Mouse (Mus musculus) liver, embryonic 13.5 days (tissue): ENCODE measurements around the gene Mrpl14. TPM values are rescaled to one million over a fixed set of nuclear protein-coding genes. Genes with fewer than 3 reads are reported as not detected.
A peak's percentile ranks its signal among the peaks of the same experiment; 100 is the strongest.

Experiments used
- ATAC-seq: fragments of 200-750 bp; cut with Nextera tagmentation; 2 replicates; pipeline ENCODE4 v1.8.0; 2017; ENCODE audit warnings: low read depth, mild to moderate bottlenecking, moderate number of reproducible peaks, moderate library complexity
- DNase-seq: peaks from one replicate; pipeline ENCODE4 v3.0.0; 2022
- H3K27ac ChIP-seq: fragments of 300-500 bp; sonication (generic); 2 replicates; pipeline ENCODE4 v1.5.1; 2015; ENCODE audit warnings: moderate library complexity, mild to moderate bottlenecking, inconsistent platforms
- H3K27me3 ChIP-seq: fragments of 300-500 bp; sonication (generic); 2 replicates; pipeline ENCODE4 v1.6.1; 2015; ENCODE audit warnings: mild to moderate bottlenecking, inconsistent platforms
- H3K36me3 ChIP-seq: fragments of 300-500 bp; sonication (generic); 2 replicates; pipeline ENCODE4 v1.6.1; 2015; ENCODE audit warnings: mild to moderate bottlenecking, inconsistent platforms
- H3K4me1 ChIP-seq: fragments of 300-500 bp; sonication (generic); replicated peaks from 2 replicates; pipeline ENCODE4 v1.6.1; 2015; ENCODE audit warnings: inconsistent platforms
- H3K4me2 ChIP-seq: fragments of 300-500 bp; sonication (generic); 2 replicates; pipeline ENCODE4 v1.6.1; 2015; ENCODE audit warnings: inconsistent platforms, mild to moderate bottlenecking, moderate library complexity
- H3K4me3 ChIP-seq: fragments of 300-500 bp; sonication (generic); replicated peaks from 2 replicates; pipeline ENCODE4 v1.5.1; 2015; ENCODE audit warnings: mild to moderate bottlenecking, inconsistent platforms
- H3K9ac ChIP-seq: fragments of 300-500 bp; sonication (generic); 2 replicates; pipeline ENCODE4 v1.6.1; 2015; ENCODE audit warnings: mild to moderate bottlenecking, inconsistent platforms
- H3K9me3 ChIP-seq: fragments of 300-500 bp; sonication (generic); replicated peaks from 2 replicates; pipeline ENCODE4 v1.6.1; 2016; ENCODE audit warnings: inconsistent platforms
- WGBS: fragments of 180-500 bp; shearing (Covaris S2); methylation state at CpG from one replicate; pipeline ENCODE4 v1.1.7; 2015; ENCODE audit not compliant: insufficient replicate concordance; 5-methylcytosine and 5-hydroxymethylcytosine counted together
- polyA plus RNA-seq: library from polyadenylated mRNA; unstranded; fragments of >200 nt; fragmentation: Nextera tagmentation; extraction: Ambion mirVana; gene quantifications from 2 replicates; pipeline ENCODE4 v1.2.1, GENCODE M21; 2015

Gene Mrpl14
- polyA plus RNA-seq, 1 experiment from 2014 or later = 133 TPM

DNA sequence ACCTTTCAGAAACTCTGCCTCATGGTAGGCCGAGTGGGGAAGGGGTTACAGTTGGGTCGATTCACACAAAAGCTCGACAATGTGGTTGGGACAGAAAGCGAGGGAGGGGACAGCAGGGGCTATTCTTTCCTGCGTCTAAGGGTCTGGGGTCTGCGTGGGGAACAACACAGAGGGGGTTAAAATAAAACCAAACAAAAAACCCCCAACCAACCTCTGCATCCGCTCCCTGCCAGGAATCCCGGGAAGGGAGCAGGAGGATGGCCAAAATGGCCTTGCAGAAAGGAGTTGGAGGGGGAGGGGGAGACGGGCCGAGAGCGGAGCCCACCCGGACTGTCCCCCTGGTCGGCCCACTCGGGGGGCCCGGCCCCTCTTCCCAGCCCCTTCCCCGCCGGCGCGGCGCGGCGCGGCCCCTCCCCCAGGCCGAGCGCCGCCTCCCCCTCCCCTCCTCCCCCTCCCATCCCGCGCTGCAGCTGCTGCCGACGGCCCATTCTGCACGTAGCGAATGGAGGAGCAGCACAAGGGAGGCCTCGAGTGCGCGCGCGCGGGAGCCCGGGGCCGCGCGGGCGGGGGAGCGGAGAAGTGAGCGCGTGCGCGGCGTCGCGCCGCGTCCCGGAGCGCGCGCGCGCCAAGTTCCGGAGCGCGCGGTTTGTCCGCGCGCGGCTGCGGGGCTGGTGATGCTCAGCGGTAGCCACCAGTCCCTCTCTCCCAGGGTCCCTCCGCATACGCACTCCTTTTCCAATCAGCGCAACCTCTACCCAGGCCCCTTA lies 50.4 kb downstream of the Mrpl14 start:
- peak; percentile 80 for DNase-seq
- Histone ChIP-seq H3K27ac (peak overlapping the region; percentile 84), H3K4me2 (peak overlapping the region; percentile 93), H3K9ac (peak overlapping the region; percentile 80), H3K9me3 (no peaks in the 10 kb centered on the region), H3K36me3 (no peaks in the 10 kb centered on the region), H3K4me1 (peaks cover 52% of the 10 kb centered on the region), H3K4me3 (peak overlapping the region; percentile 70), H3K27me3 (peaks cover 35% of the 10 kb centered on the region)
- ATAC-seq = peak; percentile 75
- under 1% methylated on average over 69 of the region's 72 CpGs for WGBS

DNA sequence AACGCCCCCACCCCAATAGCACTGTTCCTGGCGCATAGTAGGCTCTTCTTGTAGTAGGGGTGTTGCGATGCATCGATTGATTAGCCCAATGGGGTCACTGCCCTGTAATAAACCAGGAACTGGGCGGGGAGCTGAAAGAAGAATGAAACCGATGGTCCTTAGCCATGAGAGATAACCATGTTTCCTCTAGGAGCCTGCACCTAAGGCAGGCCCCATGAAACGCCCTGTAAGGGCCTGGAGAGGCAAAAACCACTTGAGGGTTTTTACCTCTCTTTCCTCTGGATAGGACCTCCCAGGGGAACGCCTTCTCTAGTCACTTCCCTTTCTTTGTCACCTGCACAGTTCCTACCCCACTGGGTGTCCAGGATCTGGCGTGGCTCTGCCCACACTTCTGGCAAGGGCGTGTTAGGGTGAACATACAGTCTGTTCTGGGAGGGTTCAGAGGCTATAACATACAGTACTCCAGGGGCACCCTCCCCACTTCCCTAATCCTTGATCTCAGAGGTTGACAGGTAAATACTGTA lies 51.0 kb downstream of the Mrpl14 start:
- Histone ChIP-seq H3K4me3 (peak overlapping the region; percentile 70), H3K4me1 (peaks cover 58% of the 10 kb centered on the region), H3K9ac (peak overlapping the region; percentile 80), H3K9me3 (no peaks in the 10 kb centered on the region), H3K4me2 (peak overlapping the region; percentile 93), H3K36me3 (no peaks in the 10 kb centered on the region), H3K27me3 (peaks cover 28% of the 10 kb centered on the region), H3K27ac (peak overlapping the region; percentile 84)
- WGBS = 8% methylated on average over 10 of the region's 10 CpGs
- peak; percentile 65 for ATAC-seq
- DNase-seq = peak; percentile 55

DNA sequence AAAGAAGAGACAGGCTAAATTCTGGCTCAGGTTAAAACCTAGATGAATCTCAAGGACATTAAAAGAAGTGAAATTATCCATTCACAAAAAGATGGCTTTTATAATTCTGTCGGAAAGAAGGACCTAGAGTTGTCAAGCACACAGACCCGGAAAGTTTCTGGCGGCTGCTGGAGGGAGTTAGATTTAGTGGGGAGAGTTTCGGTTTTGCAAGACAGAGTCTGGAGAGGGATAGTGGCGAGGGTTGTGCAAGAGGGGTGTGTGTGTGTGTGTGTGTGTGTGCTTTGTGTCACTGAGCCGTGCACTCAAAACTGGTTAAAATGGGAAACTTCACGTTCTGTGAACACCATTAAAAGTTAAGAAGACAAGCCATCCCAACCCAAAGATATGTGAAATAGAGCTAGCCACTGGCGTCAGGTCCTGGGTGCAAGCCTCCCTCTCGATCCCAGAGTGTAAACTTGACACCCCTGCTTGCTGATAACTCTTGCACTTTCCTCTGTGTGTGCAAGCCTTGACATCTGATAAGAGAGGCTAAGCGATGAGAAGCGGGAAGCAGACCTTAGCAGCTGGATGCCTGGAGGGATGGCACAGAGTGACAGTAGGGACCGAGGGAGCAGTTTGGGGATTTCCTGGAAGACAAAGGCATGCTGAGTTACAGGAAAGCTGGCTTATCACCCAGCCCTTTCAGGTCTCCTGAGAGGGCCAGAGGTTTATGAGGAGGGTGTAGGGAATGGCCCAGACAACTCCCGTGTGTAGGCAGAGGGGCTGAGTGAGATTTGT lies 56.4 kb downstream of the Mrpl14 start:
- Histone ChIP-seq H3K4me2 (peak overlapping the region; percentile 38), H3K27me3 (no peaks in the 10 kb centered on the region), H3K9me3 (no peaks in the 10 kb centered on the region), H3K27ac (peak overlapping the region; percentile 79), H3K4me3 (peak overlapping the region; percentile 3; the same call in 1 of the 2 replicates), H3K9ac (peak overlapping the region; percentile 56), H3K36me3 (no peaks in the 10 kb centered on the region), H3K4me1 (peaks cover 64% of the 10 kb centered on the region)
- 28% methylated on average over 13 of the region's 13 CpGs for WGBS
- DNase-seq (peak; percentile 62), ATAC-seq (peak; percentile 79)

DNA sequence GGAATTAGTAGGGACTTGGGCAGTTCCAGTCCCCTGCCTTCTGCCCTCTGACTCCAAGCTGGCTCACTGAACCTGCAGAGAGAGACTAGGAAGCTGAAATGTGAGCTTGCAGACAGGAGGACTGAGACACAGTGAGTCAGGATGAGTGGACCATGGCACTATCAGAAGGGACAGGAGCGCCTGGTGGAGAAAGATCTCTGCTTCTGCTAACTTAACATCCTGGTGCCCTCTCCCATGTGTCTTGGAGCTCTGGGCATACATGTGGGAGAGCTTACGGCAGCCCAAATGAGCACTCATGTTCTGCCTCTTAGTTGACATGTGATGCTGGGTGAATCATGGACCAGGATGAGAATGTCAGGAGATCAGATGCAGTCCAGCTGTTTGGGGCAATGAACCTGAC lies 59.5 kb downstream of the Mrpl14 start:
- peak overlapping the region; percentile 22 for H3K4me2 ChIP-seq
- H3K4me3 ChIP-seq = no peak overlapping the region
- peaks cover 80% of the 10 kb centered on the region for H3K4me1 ChIP-seq
- no peaks in the 10 kb centered on the region for H3K9me3 ChIP-seq
- DNase-seq (peak; percentile 68), ATAC-seq (peak; percentile 66)
- peak overlapping the region; percentile 33 for H3K9ac ChIP-seq
- peak overlapping the region; percentile 73 for H3K27ac ChIP-seq
- H3K36me3 ChIP-seq = no peaks in the 10 kb centered on the region
- H3K27me3 ChIP-seq = no peaks in the 10 kb centered on the region
- WGBS = 58% methylated on average over 2 of the region's 2 CpGs

DNA sequence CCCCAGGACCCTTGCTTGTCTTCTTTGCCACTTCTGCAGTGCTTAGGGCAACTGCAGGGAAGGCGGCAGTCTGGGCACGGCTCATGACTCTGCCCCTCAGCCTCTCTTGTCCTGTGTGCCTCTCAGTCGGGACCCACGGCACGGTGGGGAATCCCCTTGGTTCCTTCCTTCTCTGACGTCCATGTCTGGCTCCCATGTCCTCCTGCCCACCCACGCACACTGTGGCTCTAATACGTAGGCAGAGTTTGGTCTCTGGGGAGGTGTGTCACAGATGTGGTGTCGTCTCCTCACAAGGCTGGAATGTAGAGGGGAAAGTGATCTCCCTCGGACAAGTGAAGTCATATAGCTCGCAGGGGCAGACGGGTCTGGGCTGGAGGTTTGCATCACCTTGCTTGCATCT lies 60.6 kb downstream of the Mrpl14 start:
- Histone ChIP-seq H3K4me1 (peaks cover 73% of the 10 kb centered on the region), H3K27ac (peak overlapping the region; percentile 73), H3K27me3 (0 out of 2 replicates have a peak, but pooled peaks cover 3% of the 10 kb centered on the region), H3K9me3 (no peaks in the 10 kb centered on the region), H3K4me3 (no peak overlapping the region), H3K4me2 (no peak overlapping the region), H3K9ac (peak overlapping the region; percentile 12; the same call in 1 of the 2 replicates), H3K36me3 (no peaks in the 10 kb centered on the region)
- WGBS = 57% methylated on average over 12 of the region's 12 CpGs
- ATAC-seq = no peak
- no peak for DNase-seq

DNA sequence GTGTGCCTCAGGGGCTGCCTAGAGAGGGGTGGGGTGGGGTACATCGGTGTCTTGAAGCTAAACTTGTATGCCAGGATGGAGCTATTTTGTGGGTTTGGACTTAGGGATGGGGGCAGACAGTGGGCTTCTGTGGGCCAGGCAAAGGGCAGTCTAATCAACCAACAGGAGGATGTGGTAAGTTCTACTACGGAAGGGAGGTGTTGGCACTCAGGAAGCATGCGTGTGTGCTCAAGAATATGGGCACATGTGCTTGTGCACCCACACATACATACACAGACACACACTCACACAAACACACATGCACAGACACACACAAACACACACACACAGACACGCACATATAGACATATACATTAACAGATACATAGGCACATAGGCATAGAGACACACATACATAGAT lies 61.2 kb downstream of the Mrpl14 start:
- peak overlapping the region; percentile 55 for H3K4me2 ChIP-seq
- H3K36me3 ChIP-seq = no peaks in the 10 kb centered on the region
- WGBS = 51% methylated on average over 4 of the region's 4 CpGs
- H3K27me3 ChIP-seq = 0 out of 2 replicates have a peak, but pooled peaks cover 3% of the 10 kb centered on the region
- peaks cover 68% of the 10 kb centered on the region for H3K4me1 ChIP-seq
- ATAC-seq (no peak), DNase-seq (no peak)
- no peak overlapping the region for H3K4me3 ChIP-seq
- peak overlapping the region; percentile 12; the same call in 1 of the 2 replicates for H3K9ac ChIP-seq
- no peaks in the 10 kb centered on the region for H3K9me3 ChIP-seq
- peak overlapping the region; percentile 73 for H3K27ac ChIP-seq

Other genes with a start within 250 kb of the Mrpl14 start
- gene Spats1, start 210.9 kb upstream of the Mrpl14 start, polyA plus RNA-seq = 0.06 and 0.18 TPM in 2 replicates
- 8.6 and 9.4 TPM in 2 replicates for gene Aars2, start 179.5 kb upstream of the Mrpl14 start, polyA plus RNA-seq
- gene Tcte1, start 162.9 kb upstream of the Mrpl14 start, polyA plus RNA-seq = not detected in 2 replicates
- gene Tmem151b, start 136.6 kb upstream of the Mrpl14 start, polyA plus RNA-seq = 0.14 and 0.17 TPM in 2 replicates
- 1.4 and 1.6 TPM in 2 replicates for gene Nfkbie, start 130.6 kb upstream of the Mrpl14 start, polyA plus RNA-seq
- 58.0 and 58.6 TPM in 2 replicates for gene Slc35b2, start 122.4 kb upstream of the Mrpl14 start, polyA plus RNA-seq
- gene Hsp90ab1, start 113.1 kb upstream of the Mrpl14 start, polyA plus RNA-seq = 1,012 and 1,064 TPM in 2 replicates
- 215 and 233 TPM in 2 replicates for gene Slc29a1, start 86.7 kb upstream of the Mrpl14 start, polyA plus RNA-seq
- 0.42 and 0.59 TPM in 2 replicates for gene Mymx, start 84.2 kb upstream of the Mrpl14 start, polyA plus RNA-seq
- 0.05 and 0.09 TPM in 2 replicates for gene Capn11, start 27.0 kb upstream of the Mrpl14 start, polyA plus RNA-seq
- gene Tmem63b, start 583 bp downstream of the Mrpl14 start, polyA plus RNA-seq = 7.7 and 8.3 TPM in 2 replicates
- not detected in 2 replicates for gene 1600014C23Rik, start 47.5 kb downstream of the Mrpl14 start, polyA plus RNA-seq